10 mouse cellular contexts compared by ENCODE assay signal in genomic region chr4:134956328-134956727, GRCm38 (mm10). TPM values are rescaled to one million over a fixed set of nuclear protein-coding genes. Genes with fewer than 3 reads are reported as not detected.
DNase-seq lines count a peak whose midpoint lies in the region; TF ChIP-seq lines count a peak whose summit lies in the region.
"Had no signal": no experiment of that assay in that cellular context is flagged by ENCODE, and none has a peak within 500 bp of the region (broad histone marks: within the 10 kb centered on the region; RNA-seq: fewer than 3 reads in every experiment).

No protein-coding gene starts in this region.

- H3K4me1 ChIP-seq in heart, embryonic 10.5 days = no peaks in the 10 kb centered on the region
- no peaks in the 10 kb centered on the region for H3K4me1 ChIP-seq in thymus, adult 2 months (replicated peaks; ENCODE audit: control insufficient read depth, insufficient read depth, low read length)

- no peak; the same call in 1 of the 2 replicates for TF ChIP-seq CTCF in thymus, adult 2 months (IDR thresholded peaks at IDR 0.05; ENCODE audit: borderline replicate concordance, control insufficient read depth, extremely low read depth, insufficient read depth, low read length, poor library complexity)

- no peaks in the 10 kb centered on the region for H3K9me3 ChIP-seq in heart, embryonic 10.5 days
- H3K9me3 ChIP-seq: embryonic facial prominence, embryonic 12.5 days had no signal

- DNase-seq in heart, adult 18-20 months = peak; percentile 62 to 87
- no peak for DNase-seq in heart, embryonic 10.5 days (ENCODE audit: low spot score)
- peak; percentile 72 for DNase-seq in NIH3T3 (ENCODE audit: low read depth)
- peak; percentile 70 to 79 for DNase-seq in cerebellum, postnatal 36 days
- peak; percentile 83 for DNase-seq in heart, postnatal 4 days
- DNase-seq in left cerebral cortex, postnatal 25 days (ENCODE audit: low spot score in 2 of 2) = peak; percentile 38 to 47
- DNase-seq in thymus, adult 2 months = peak; percentile 69

- H3K27me3 ChIP-seq in heart, embryonic 10.5 days (ENCODE audit: insufficient read depth, poor library complexity, severe bottlenecking) = peaks cover 62% of the 10 kb centered on the region
- no peaks in the 10 kb centered on the region for H3K27me3 ChIP-seq in myocyte (ENCODE audit: control insufficient read depth, insufficient read depth, insufficient read length)
- H3K27me3 ChIP-seq in thymus, adult 2 months (ENCODE audit: control insufficient read depth, insufficient read depth, low read length) = no peaks in the 10 kb centered on the region

- H3K27ac ChIP-seq in heart, embryonic 10.5 days = no peak overlapping the region
- H3K27ac ChIP-seq in thymus, adult 2 months (ENCODE audit: control insufficient read depth, insufficient read depth, low read length) = no peak overlapping the region
- H3K27ac ChIP-seq: embryonic facial prominence, embryonic 12.5 days; macrophage had no signal

- H3ac ChIP-seq in myocyte (ENCODE audit: control insufficient read depth, insufficient read length) = no peak overlapping the region

- no peaks in the 10 kb centered on the region for H3K36me3 ChIP-seq in heart, embryonic 10.5 days
- no peaks in the 10 kb centered on the region for H3K36me3 ChIP-seq in myocyte (ENCODE audit: control insufficient read depth, insufficient read depth)
- H3K36me3 ChIP-seq in thymus, adult 2 months (ENCODE audit: control insufficient read depth, insufficient read depth, low read length) = no peaks in the 10 kb centered on the region
- H3K36me3 ChIP-seq: embryonic facial prominence, embryonic 12.5 days had no signal

- peak overlapping the region; percentile 67 for H3K4me2 ChIP-seq in myocyte (ENCODE audit: low read depth)
- H3K4me2 ChIP-seq: embryonic facial prominence, embryonic 12.5 days had no signal

- intact Hi-C loops in left cerebral cortex, postnatal 25 days (cut with DNase I) = no loop called here

- no peaks in the 10 kb centered on the region for H3K79me2 ChIP-seq in myocyte (ENCODE audit: control insufficient read depth, insufficient read depth)

- H3K4me3 ChIP-seq in heart, embryonic 10.5 days = no peak overlapping the region
- H3K4me3 ChIP-seq in myocyte = no peak overlapping the region
- H3K4me3 ChIP-seq in thymus, adult 2 months (ENCODE audit: control insufficient read depth, insufficient read depth, low read length) = no peak overlapping the region
- H3K4me3 ChIP-seq: embryonic facial prominence, embryonic 12.5 days had no signal

- TF ChIP-seq POLR2A in myocyte (IDR thresholded peaks at IDR 0.05; ENCODE audit: insufficient read length, low read depth) = no peak
- TF ChIP-seq POLR2A in thymus, adult 2 months (IDR thresholded peaks at IDR 0.05; ENCODE audit: control insufficient read depth, extremely low read depth, insufficient read depth, low read length, poor library complexity) = no peak

- WGBS in heart, embryonic 10.5 days = 19% methylated on average over 3 of the region's 3 CpGs
- WGBS in thymus, adult 2 months = 21% methylated on average over 3 of the region's 3 CpGs

TF ChIP-seq in myocyte, 11 proteins besides CTCF, POLR2A, EP300 and RAD21:
- TF ChIP-seq SRF (IDR thresholded peaks at IDR 0.05; ENCODE audit: control insufficient read depth, insufficient read length, low read depth) (no peak), POLR2AphosphoS2 (IDR thresholded peaks at IDR 0.05; ENCODE audit: insufficient read length, low read depth) (no peak), USF1 (IDR thresholded peaks at IDR 0.05; ENCODE audit: low read depth) (no peak), REST (IDR thresholded peaks at IDR 0.05; ENCODE audit: insufficient read depth, insufficient read length) (no peak), MYOG (IDR thresholded peaks at IDR 0.05; ENCODE audit: control insufficient read depth in 1 of 3, insufficient read depth in 1 of 3, insufficient read length in 2 of 3, low read depth in 2 of 3) (no peak), TCF12 (IDR thresholded peaks at IDR 0.05; ENCODE audit: insufficient read depth, poor library complexity, severe bottlenecking) (no peak), E2F4 (IDR thresholded peaks at IDR 0.05; ENCODE audit: insufficient read depth) (no peak), MYOD1 (IDR thresholded peaks at IDR 0.05; ENCODE audit: control insufficient read depth in 1 of 3, insufficient read length in 2 of 3, low read depth in 2 of 3) (no peak), MAX (IDR thresholded peaks at IDR 0.05; ENCODE audit: low read depth) (no peak), TCF3 (IDR thresholded peaks at IDR 0.05; ENCODE audit: insufficient read length, low read depth) (no peak), CEBPB (IDR thresholded peaks at IDR 0.05; ENCODE audit: insufficient read depth, poor library complexity, severe bottlenecking) (no peak)

RNA-seq across cellular contexts. Expression of gene Syf2, which starts 25.6 kb away (rescaled TPM):
- 10 to 100 TPM; 52.5 to 56.9 TPM for total RNA-seq in heart, adult 18-20 months (2021)
- 52.3 and 63.0 TPM in 2 replicates for polyA plus RNA-seq in heart, embryonic 10.5 days (2016; fragmentation: Nextera tagmentation; extraction: Ambion mirVana)
- total RNA-seq in heart, postnatal 4 days (2021) = 10 to 100 TPM; 40.2 to 41.9 TPM
- total RNA-seq in left cerebral cortex, postnatal 25 days (2021) = 10 to 100 TPM; 51.0 to 52.7 TPM
- polyA plus RNA-seq in myocyte (2012; fragmentation: generic; extraction: Trizol) = 67.8 TPM
- 36.8 and 42.8 TPM in 2 replicates for polyA plus RNA-seq in thymus, adult 2 months (2012; rRNA removed)

RNA-seq across cellular contexts. Expression of gene Rsrp1, which starts 32.9 kb away (rescaled TPM):
- total RNA-seq in heart, adult 18-20 months (2021) = 100 to 1,000 TPM; 177 to 237 TPM
- 329 and 376 TPM in 2 replicates for polyA plus RNA-seq in heart, embryonic 10.5 days (2016; fragmentation: Nextera tagmentation; extraction: Ambion mirVana)
- 100 to 1,000 TPM; 105 to 117 TPM for total RNA-seq in heart, postnatal 4 days (2021)
- 100 to 1,000 TPM; 230 to 267 TPM for total RNA-seq in left cerebral cortex, postnatal 25 days (2021)
- 51.4 TPM for polyA plus RNA-seq in myocyte (2012; fragmentation: generic; extraction: Trizol)
- polyA plus RNA-seq in thymus, adult 2 months (2012; rRNA removed) = 1,774 and 1,821 TPM in 2 replicates

RNA-seq across cellular contexts. Expression of gene Tmem50a, which starts 41.5 kb away (rescaled TPM):
- total RNA-seq in heart, adult 18-20 months (2021) = 10 to 100 TPM; 61.9 to 65.3 TPM
- polyA plus RNA-seq in heart, embryonic 10.5 days (2016; fragmentation: Nextera tagmentation; extraction: Ambion mirVana) = 129 and 131 TPM in 2 replicates
- 10 to 100 TPM; 73.2 to 74.5 TPM for total RNA-seq in heart, postnatal 4 days (2021)
- total RNA-seq in left cerebral cortex, postnatal 25 days (2021) = 100 to 1,000 TPM; 115 to 119 TPM
- 121 TPM for polyA plus RNA-seq in myocyte (2012; fragmentation: generic; extraction: Trizol)
- 196 and 226 TPM in 2 replicates for polyA plus RNA-seq in thymus, adult 2 months (2012; rRNA removed)
